Mouse (Mus musculus) myocyte (in vitro differentiated cells): ENCODE measurements around the gene H2-Eb2. TPM values are rescaled to one million over a fixed set of nuclear protein-coding genes. Genes with fewer than 3 reads are reported as not detected.

Experiments used
- H3K27me3 ChIP-seq: one replicate; pipeline ENCODE4 v1.6.1; 2011; ENCODE audit not compliant: control insufficient read depth, insufficient read depth, insufficient read length
- H3K36me3 ChIP-seq: one replicate; pipeline ENCODE4 v1.6.1; 2011; ENCODE audit not compliant: control insufficient read depth, insufficient read depth
- H3K4me2 ChIP-seq: one replicate; pipeline ENCODE4 v1.6.1; 2011; ENCODE audit warnings: low read depth, control low read depth
- H3K4me3 ChIP-seq: one replicate; pipeline ENCODE4 v1.5.1; 2011; ENCODE audit warnings: mild to moderate bottlenecking, control low read depth, moderate library complexity
- H3K79me2 ChIP-seq: one replicate; pipeline ENCODE4 v1.6.1; 2011; ENCODE audit not compliant: control insufficient read depth, insufficient read depth
- H3ac ChIP-seq: one replicate; pipeline ENCODE4 v1.6.1; 2011; ENCODE audit not compliant: control insufficient read depth, insufficient read length
- CEBPB ChIP-seq: IDR thresholded peaks from 2 replicates; pipeline ENCODE4 v1.6.1; 2011; ENCODE audit warnings: mild to moderate bottlenecking, moderate library complexity; ENCODE audit not compliant: poor library complexity, insufficient read depth, severe bottlenecking
- E2F4 ChIP-seq: IDR thresholded peaks from one replicate; pipeline ENCODE4 v1.6.1; 2011; ENCODE audit warnings: mild to moderate bottlenecking, control low read depth, moderate library complexity; ENCODE audit not compliant: insufficient read depth
- MAX ChIP-seq: IDR thresholded peaks from one replicate; pipeline ENCODE4 v1.6.1; 2011; ENCODE audit warnings: low read depth, mild to moderate bottlenecking, control low read depth
- MYOD1 ChIP-seq, 3 experiments: IDR thresholded peaks; one replicate each; pipeline ENCODE4 v1.6.1; 2011; ENCODE audit warnings: control low read depth in 2 of 3, low read depth in 2 of 3, mild to moderate bottlenecking in 2 of 3, moderate library complexity in 1 of 3; ENCODE audit not compliant: insufficient read length in 2 of 3, control insufficient read depth in 1 of 3
- MYOG ChIP-seq, 3 experiments: IDR thresholded peaks; one replicate each; pipeline ENCODE4 v1.6.1; 2011; ENCODE audit warnings: control low read depth in 2 of 3, low read depth in 2 of 3, mild to moderate bottlenecking in 2 of 3; ENCODE audit not compliant: insufficient read length in 2 of 3, control insufficient read depth in 1 of 3, insufficient read depth in 1 of 3
- POLR2A ChIP-seq: IDR thresholded peaks from one replicate; pipeline ENCODE4 v1.6.1; 2011; ENCODE audit warnings: low read depth, mild to moderate bottlenecking, control low read depth, moderate library complexity; ENCODE audit not compliant: insufficient read length
- POLR2AphosphoS2 ChIP-seq: IDR thresholded peaks from one replicate; pipeline ENCODE4 v1.6.1; 2011; ENCODE audit warnings: low read depth, control low read depth; ENCODE audit not compliant: insufficient read length
- REST ChIP-seq: IDR thresholded peaks from one replicate; pipeline ENCODE4 v1.6.1; 2011; ENCODE audit warnings: mild to moderate bottlenecking, control low read depth, moderate library complexity; ENCODE audit not compliant: insufficient read depth, insufficient read length
- SRF ChIP-seq: IDR thresholded peaks from one replicate; pipeline ENCODE4 v1.6.1; 2011; ENCODE audit warnings: low read depth; ENCODE audit not compliant: control insufficient read depth, insufficient read length
- TCF12 ChIP-seq: IDR thresholded peaks from one replicate; pipeline ENCODE4 v1.6.1; 2011; ENCODE audit warnings: mild to moderate bottlenecking, control low read depth; ENCODE audit not compliant: poor library complexity, insufficient read depth, severe bottlenecking
- TCF3 ChIP-seq: IDR thresholded peaks from one replicate; pipeline ENCODE4 v1.6.1; 2011; ENCODE audit warnings: low read depth, control low read depth; ENCODE audit not compliant: insufficient read length
- USF1 ChIP-seq: IDR thresholded peaks from one replicate; pipeline ENCODE4 v1.6.1; 2011; ENCODE audit warnings: low read depth, mild to moderate bottlenecking, control low read depth, moderate library complexity
- polyA plus RNA-seq: library from polyadenylated mRNA; unstranded; fragments of >200 nt; fragmentation: generic; extraction: Trizol; gene quantifications from one replicate; pipeline ENCODE4 v1.2.1, GENCODE M21; 2012; ENCODE audit warnings: missing spikeins

Gene H2-Eb2
- polyA plus RNA-seq, 1 experiment = not detected

DNA sequence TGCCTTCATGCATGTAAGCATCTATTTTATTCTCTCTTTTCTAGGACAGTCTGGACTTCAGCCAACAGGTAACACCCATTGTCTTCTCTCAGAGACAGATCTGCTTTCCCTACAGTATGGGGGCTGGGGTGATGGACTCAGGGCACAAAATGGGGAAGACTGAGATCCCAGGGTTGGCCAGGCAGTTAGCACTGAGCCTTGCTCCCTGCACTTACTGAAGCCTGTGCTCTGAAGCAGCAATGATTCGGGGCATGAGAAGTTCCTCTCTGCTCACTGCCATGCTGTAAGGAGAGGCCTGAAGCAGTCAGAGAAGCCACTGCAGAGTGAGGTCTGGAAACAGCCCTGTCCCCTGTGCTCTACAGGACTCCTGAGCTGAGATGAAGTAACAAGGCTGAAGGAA lies 10.0 kb upstream of the H2-Eb2 start:
- TF ChIP-seq E2F4 = no peak
- TF ChIP-seq MAX = no peak
- TF ChIP-seq TCF3 = no peak
- TF ChIP-seq REST = no peak
- TF ChIP-seq CEBPB = no peak
- TF ChIP-seq USF1 = no peak
- TF ChIP-seq SRF = no peak
- TF ChIP-seq MYOD1 (IDR thresholded peaks at IDR 0.05; ENCODE audit: control insufficient read depth in 1 of 3, insufficient read length in 2 of 3, low read depth in 2 of 3) = no peak
- no peak for TF ChIP-seq POLR2A
- no peak for TF ChIP-seq TCF12
- TF ChIP-seq MYOG (IDR thresholded peaks at IDR 0.05; ENCODE audit: control insufficient read depth in 1 of 3, insufficient read depth in 1 of 3, insufficient read length in 2 of 3, low read depth in 2 of 3) = no peak
- TF ChIP-seq POLR2AphosphoS2 = no peak
- peaks cover 14% of the 10 kb centered on the region for H3K27me3 ChIP-seq
- no peak overlapping the region for H3K4me2 ChIP-seq
- no peak overlapping the region for H3K4me3 ChIP-seq
- H3K79me2 ChIP-seq = no peaks in the 10 kb centered on the region
- no peaks in the 10 kb centered on the region for H3K36me3 ChIP-seq
- H3ac ChIP-seq = no peak overlapping the region

- Histone ChIP-seq H3ac (no peak overlapping the region), H3K4me2 (no peak overlapping the region), H3K79me2 (no peaks in the 10 kb centered on the region), H3K27me3 (peaks cover 14% of the 10 kb centered on the region), H3K4me3 (no peak overlapping the region), H3K36me3 (no peaks in the 10 kb centered on the region)
- TF ChIP-seq MYOD1 (IDR thresholded peaks at IDR 0.05; ENCODE audit: control insufficient read depth in 1 of 3, insufficient read length in 2 of 3, low read depth in 2 of 3) (no peak), TCF3 (no peak), REST (no peak), E2F4 (no peak), TCF12 (no peak), POLR2A (no peak), MYOG (IDR thresholded peaks at IDR 0.05; ENCODE audit: control insufficient read depth in 1 of 3, insufficient read depth in 1 of 3, insufficient read length in 2 of 3, low read depth in 2 of 3) (no peak), CEBPB (no peak), MAX (no peak)
These were observed 8.8 kb upstream of the H2-Eb2 start for GRCm38 (mm10) chr17:34316697-34317096.

- no peak overlapping the region for H3K4me3 ChIP-seq
- no peak overlapping the region for H3ac ChIP-seq
- H3K36me3 ChIP-seq = no peaks in the 10 kb centered on the region
- peaks cover 10% of the 10 kb centered on the region for H3K27me3 ChIP-seq
- TF ChIP-seq REST (no peak), E2F4 (no peak), TCF3 (no peak), POLR2A (no peak), MYOD1 (IDR thresholded peaks at IDR 0.05; ENCODE audit: control insufficient read depth in 1 of 3, insufficient read length in 2 of 3, low read depth in 2 of 3) (no peak), CEBPB (no peak), POLR2AphosphoS2 (no peak), MYOG (IDR thresholded peaks at IDR 0.05; ENCODE audit: control insufficient read depth in 1 of 3, insufficient read depth in 1 of 3, insufficient read length in 2 of 3, low read depth in 2 of 3) (no peak), TCF12 (no peak), MAX (no peak), SRF (no peak), USF1 (no peak)
- no peaks in the 10 kb centered on the region for H3K79me2 ChIP-seq
- H3K4me2 ChIP-seq = no peak overlapping the region
These were observed 8.2 kb upstream of the H2-Eb2 start for GRCm38 (mm10) chr17:34317275-34317674.

GRCm38 (mm10) chr17:34326373-34326772 lies 908 bp downstream of the H2-Eb2 start:
- Histone ChIP-seq H3K27me3 (no peaks in the 10 kb centered on the region), H3ac (no peak overlapping the region)
- TF ChIP-seq MAX (no peak), TCF12 (no peak), MYOD1 (IDR thresholded peaks at IDR 0.05; ENCODE audit: control insufficient read depth in 1 of 3, insufficient read length in 2 of 3, low read depth in 2 of 3) (no peak), MYOG (IDR thresholded peaks at IDR 0.05; ENCODE audit: control insufficient read depth in 1 of 3, insufficient read depth in 1 of 3, insufficient read length in 2 of 3, low read depth in 2 of 3) (no peak), SRF (no peak), CEBPB (no peak), USF1 (no peak), TCF3 (no peak), E2F4 (no peak), POLR2AphosphoS2 (no peak), REST (no peak), POLR2A (no peak)

DNA sequence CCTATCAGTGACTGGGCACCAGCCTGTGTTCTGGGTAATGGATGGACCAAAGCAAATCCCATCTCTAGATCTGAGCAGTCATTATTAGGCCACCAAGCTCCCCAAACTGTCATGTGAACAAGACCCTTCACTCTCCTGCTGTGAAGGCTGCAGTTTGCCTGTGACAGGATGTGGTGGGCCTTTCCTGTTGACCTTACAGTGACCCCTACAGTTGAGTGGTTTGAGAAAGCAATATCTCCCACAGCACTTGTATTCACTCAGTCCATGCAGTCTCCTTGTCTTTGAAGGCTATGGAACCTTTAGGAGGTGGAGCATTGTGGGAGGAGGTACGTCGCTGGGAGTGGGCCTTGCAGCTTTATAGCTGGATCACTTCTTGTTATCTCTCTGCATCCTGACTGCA lies 4.3 kb downstream of the H2-Eb2 start:
- Histone ChIP-seq H3ac (no peak overlapping the region), H3K4me2 (no peak overlapping the region), H3K36me3 (no peaks in the 10 kb centered on the region), H3K79me2 (no peaks in the 10 kb centered on the region), H3K4me3 (no peak overlapping the region), H3K27me3 (no peaks in the 10 kb centered on the region)
- TF ChIP-seq TCF3 (no peak), CEBPB (no peak), POLR2A (no peak), POLR2AphosphoS2 (no peak), USF1 (no peak), REST (no peak), MAX (no peak), MYOD1 (IDR thresholded peaks at IDR 0.05; ENCODE audit: control insufficient read depth in 1 of 3, insufficient read length in 2 of 3, low read depth in 2 of 3) (no peak), MYOG (IDR thresholded peaks at IDR 0.05; ENCODE audit: control insufficient read depth in 1 of 3, insufficient read depth in 1 of 3, insufficient read length in 2 of 3, low read depth in 2 of 3) (no peak), TCF12 (no peak), SRF (no peak), E2F4 (no peak)

More at GRCm38 (mm10) chr17:34326373-34326772, 908 bp downstream of the H2-Eb2 start:
- Histone ChIP-seq H3K36me3 (no peaks in the 10 kb centered on the region), H3K4me2 (no peak overlapping the region), H3K79me2 (no peaks in the 10 kb centered on the region), H3K4me3 (no peak overlapping the region)
